Mouse (Mus musculus) midbrain, postnatal 0 days (tissue): Measurements from ENCODE around the gene H1fx. TPM values are rescaled to one million over a fixed set of nuclear protein-coding genes. Genes with fewer than 3 reads are reported as not detected.
"Not testable (repeated sequence)": the region's sequence is repeated elsewhere in the genome, so short reads cannot be mapped to it uniquely, and the experiment has no call there.

Experiments used
- ATAC-seq: fragments of 200-750 bp; cut with Nextera tagmentation; 2 replicates; pipeline ENCODE4 v1.8.0; 2017; ENCODE audit warnings: moderate number of reproducible peaks, mild to moderate bottlenecking, moderate TSS enrichment, moderate library complexity; ENCODE audit not compliant: low FRiP score
- DNase-seq: peaks from one replicate; pipeline ENCODE4 v3.0.0-alpha.2; 2015; ENCODE audit warnings: low spot score
- H3K27ac ChIP-seq: fragments of 300-500 bp; sonication (generic); 2 replicates; pipeline ENCODE4 v1.5.1; 2014; ENCODE audit warnings: low read depth, mild to moderate bottlenecking, low read length, mixed read lengths
- H3K27me3 ChIP-seq: fragments of 300-500 bp; sonication (generic); 2 replicates; pipeline ENCODE4 v1.6.1; 2014; ENCODE audit warnings: low read length, control low read depth, mixed read lengths; ENCODE audit not compliant: insufficient read depth
- H3K36me3 ChIP-seq: fragments of 300-500 bp; sonication (generic); 2 replicates; pipeline ENCODE4 v1.6.1; 2014; ENCODE audit warnings: low read length, control low read depth, mixed read lengths; ENCODE audit not compliant: insufficient read depth
- H3K4me1 ChIP-seq: fragments of 300-500 bp; sonication (generic); 2 replicates; pipeline ENCODE4 v1.6.1; 2014; ENCODE audit warnings: mild to moderate bottlenecking, control low read depth, antibody characterized with exemption, low read length, mixed read lengths; ENCODE audit not compliant: insufficient read depth
- H3K4me2 ChIP-seq: fragments of 300-500 bp; sonication (generic); 2 replicates; pipeline ENCODE4 v1.6.1; 2014; ENCODE audit warnings: low read depth, mild to moderate bottlenecking, low read length, mixed read lengths; ENCODE audit not compliant: poor library complexity, severe bottlenecking
- H3K4me3 ChIP-seq: fragments of 300-500 bp; sonication (generic); 2 replicates; pipeline ENCODE4 v1.5.1; 2014; ENCODE audit warnings: low read depth, mild to moderate bottlenecking, low read length, moderate library complexity
- H3K9ac ChIP-seq: fragments of 300-500 bp; sonication (generic); replicated peaks from 2 replicates; pipeline ENCODE4 v1.6.1; 2014; ENCODE audit warnings: mild to moderate bottlenecking, low read length, moderate library complexity, mixed read lengths; ENCODE audit not compliant: poor library complexity, severe bottlenecking
- H3K9me3 ChIP-seq: fragments of 300-500 bp; sonication (generic); 2 replicates; pipeline ENCODE4 v1.6.1; 2016; ENCODE audit warnings: low read length, control low read depth
- CTCF ChIP-seq: IDR thresholded peaks from 2 replicates; pipeline ENCODE4 v1.5.1; 2016; ENCODE audit warnings: antibody characterized with exemption, mild to moderate bottlenecking
- WGBS: fragments of 180-500 bp; shearing (Covaris S2); extraction: QIAGEN DNeasy Blood & Tissue Kit; methylation state at CpG from one replicate; pipeline ENCODE4 v1.1.7; 2014; 5-methylcytosine and 5-hydroxymethylcytosine counted together
- polyA plus RNA-seq: library from polyadenylated mRNA; unstranded; fragments of >200 nt; fragmentation: Nextera tagmentation; extraction: Ambion mirVana; gene quantifications from 2 replicates; pipeline ENCODE4 v1.2.1, GENCODE M21; 2015
- total RNA-seq: library from RNA; depleted of rRNA; stranded (reverse); fragments of >200 nt; gene quantifications from 2 replicates; pipeline ENCODE4 v1.2.3, GENCODE M21; 2014

Gene H1fx
- total and polyA plus RNA-seq, 2 experiments from 2014 or later: 22.7 to 52.8 TPM

GRCm38 (mm10) chr6:88015797-88016196 lies 34.4 kb upstream of the H1fx start:
- H3K9me3 ChIP-seq: no peaks in the 10 kb centered on the region
- H3K9ac ChIP-seq: no peak overlapping the region
- H3K36me3 ChIP-seq: no peaks in the 10 kb centered on the region; the same call in 1 of the 2 replicates
- no peak overlapping the region for H3K4me2 ChIP-seq
- ATAC-seq: no peak
- no peak overlapping the region for H3K4me3 ChIP-seq
- DNase-seq: no peak
- H3K27ac ChIP-seq: no peak overlapping the region
- no peak for TF ChIP-seq CTCF
- H3K27me3 ChIP-seq: no peaks in the 10 kb centered on the region
- WGBS: 71% methylated on average over 2 of the region's 2 CpGs
- H3K4me1 ChIP-seq: no peaks in the 10 kb centered on the region

DNA sequence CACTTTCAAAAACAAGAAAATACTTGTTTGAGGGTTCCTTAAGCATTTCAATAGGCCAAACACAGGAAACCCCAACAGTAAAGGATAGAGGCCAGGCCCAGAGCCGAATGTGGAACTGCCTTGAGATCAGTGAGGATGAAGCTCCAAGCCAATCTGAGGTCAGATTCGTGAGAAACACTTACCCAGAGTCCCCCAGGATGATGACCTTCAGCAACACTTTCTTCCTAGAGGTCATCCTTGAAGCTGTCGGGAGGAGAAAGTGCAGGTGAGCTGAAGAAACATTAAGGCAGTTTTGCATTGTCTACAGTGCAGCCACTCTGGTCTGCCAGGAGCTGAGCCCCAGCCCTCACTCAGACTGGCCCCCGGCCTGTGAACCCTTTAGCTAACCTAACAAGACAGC lies 32.0 kb upstream of the H1fx start:
- Histone ChIP-seq H3K27ac (no peak overlapping the region), H3K9me3 (no peaks in the 10 kb centered on the region), H3K4me1 (no peaks in the 10 kb centered on the region), H3K36me3 (peaks cover 11% of the 10 kb centered on the region), H3K4me3 (no peak overlapping the region), H3K27me3 (no peaks in the 10 kb centered on the region), H3K4me2 (no peak overlapping the region), H3K9ac (no peak overlapping the region)
- ATAC-seq: no peak
- 89% methylated on average over 4 of the region's 4 CpGs for WGBS
- no peak for DNase-seq
- TF ChIP-seq CTCF: no peak

DNA sequence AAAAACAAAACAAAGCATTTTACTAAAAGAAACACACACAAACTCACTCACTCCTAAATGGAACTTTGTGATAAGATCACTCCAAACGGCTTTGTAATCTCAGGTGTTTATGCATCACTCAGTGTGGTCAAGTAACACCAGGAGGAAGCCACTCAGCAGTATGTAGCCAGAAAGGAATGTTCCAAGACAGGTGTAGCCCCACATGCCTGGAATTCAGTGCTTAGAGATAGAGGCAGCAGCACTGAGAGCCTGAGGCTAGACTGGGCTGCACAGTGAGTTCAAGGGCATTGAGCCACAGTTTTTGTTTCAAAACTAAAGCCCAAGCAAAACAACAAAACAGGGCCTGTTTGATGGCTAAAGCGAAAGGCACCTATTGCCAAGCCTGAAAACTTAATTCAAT lies 31.2 kb upstream of the H1fx start:
- ATAC-seq (no peak), DNase-seq (no peak)
- H3K4me3 ChIP-seq: no peak overlapping the region
- peaks cover 13% of the 10 kb centered on the region for H3K36me3 ChIP-seq
- no peak for TF ChIP-seq CTCF
- no peak overlapping the region for H3K9ac ChIP-seq
- no peaks in the 10 kb centered on the region for H3K27me3 ChIP-seq
- no peaks in the 10 kb centered on the region for H3K9me3 ChIP-seq
- H3K4me2 ChIP-seq: no peak overlapping the region
- WGBS: 83% methylated on average over 2 of the region's 2 CpGs
- no peaks in the 10 kb centered on the region for H3K4me1 ChIP-seq
- no peak overlapping the region for H3K27ac ChIP-seq

GRCm38 (mm10) chr6:88011106-88011505 lies 29.7 kb upstream of the H1fx start:
- DNase-seq: peak; percentile 24
- H3K9me3 ChIP-seq, H3K4me2 ChIP-seq, ATAC-seq, H3K27ac ChIP-seq, H3K4me1 ChIP-seq, H3K27me3 ChIP-seq, H3K9ac ChIP-seq, H3K4me3 ChIP-seq: not testable (repeated sequence)
- peaks cover 23% of the 10 kb centered on the region for H3K36me3 ChIP-seq
- 78% methylated on average over 1 of the region's 1 CpGs for WGBS
- TF ChIP-seq CTCF: peak; percentile 60

GRCm38 (mm10) chr6:88009209-88009608 lies 27.8 kb upstream of the H1fx start:
- DNase-seq: no peak
- no peak overlapping the region for H3K4me2 ChIP-seq
- no peaks in the 10 kb centered on the region for H3K9me3 ChIP-seq
- ATAC-seq: no peak
- H3K36me3 ChIP-seq: peaks cover 30% of the 10 kb centered on the region
- H3K9ac ChIP-seq: no peak overlapping the region
- no peak overlapping the region for H3K4me3 ChIP-seq
- H3K27me3 ChIP-seq: no peaks in the 10 kb centered on the region
- H3K27ac ChIP-seq: no peak overlapping the region
- no peak for TF ChIP-seq CTCF
- no peaks in the 10 kb centered on the region for H3K4me1 ChIP-seq
- WGBS: 91% methylated on average over 4 of the region's 4 CpGs

DNA sequence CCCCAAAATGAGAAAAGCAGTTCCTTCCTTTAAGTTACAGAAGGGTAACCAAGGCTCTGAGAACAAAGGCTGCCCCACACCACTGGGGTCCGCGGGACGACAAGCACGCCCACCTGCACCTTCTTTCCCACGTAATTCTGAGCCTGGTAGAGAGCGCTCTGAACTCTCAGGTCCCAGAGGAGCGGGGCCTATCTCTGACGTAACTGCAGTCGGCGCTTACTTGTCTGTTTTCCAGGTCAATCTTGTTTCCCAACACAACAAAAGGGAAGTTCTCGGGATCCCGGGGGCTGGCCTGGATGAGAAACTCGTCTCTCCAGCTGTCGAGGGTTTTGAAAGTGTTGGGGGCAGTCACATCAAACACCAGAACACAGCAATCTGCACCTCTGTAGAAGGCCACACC lies 23.3 kb upstream of the H1fx start:
- not testable (repeated sequence) for H3K4me3 ChIP-seq, H3K9me3 ChIP-seq, H3K4me2 ChIP-seq, H3K27me3 ChIP-seq, H3K9ac ChIP-seq, H3K4me1 ChIP-seq, ATAC-seq, DNase-seq, H3K27ac ChIP-seq
- H3K36me3 ChIP-seq: peaks cover 54% of the 10 kb centered on the region
- 90% methylated on average over 12 of the region's 14 CpGs for WGBS
